Mouse (Mus musculus) skeletal muscle tissue, adult 2 months (tissue): Measurements from ENCODE around the gene Nek7.

ENCODE experiments used
- DNase-seq: peaks from one replicate; pipeline ENCODE4 v3.0.0-alpha.2; 2012; ENCODE audit warnings: low read depth, low spot score

The Nek7 gene

DNA sequence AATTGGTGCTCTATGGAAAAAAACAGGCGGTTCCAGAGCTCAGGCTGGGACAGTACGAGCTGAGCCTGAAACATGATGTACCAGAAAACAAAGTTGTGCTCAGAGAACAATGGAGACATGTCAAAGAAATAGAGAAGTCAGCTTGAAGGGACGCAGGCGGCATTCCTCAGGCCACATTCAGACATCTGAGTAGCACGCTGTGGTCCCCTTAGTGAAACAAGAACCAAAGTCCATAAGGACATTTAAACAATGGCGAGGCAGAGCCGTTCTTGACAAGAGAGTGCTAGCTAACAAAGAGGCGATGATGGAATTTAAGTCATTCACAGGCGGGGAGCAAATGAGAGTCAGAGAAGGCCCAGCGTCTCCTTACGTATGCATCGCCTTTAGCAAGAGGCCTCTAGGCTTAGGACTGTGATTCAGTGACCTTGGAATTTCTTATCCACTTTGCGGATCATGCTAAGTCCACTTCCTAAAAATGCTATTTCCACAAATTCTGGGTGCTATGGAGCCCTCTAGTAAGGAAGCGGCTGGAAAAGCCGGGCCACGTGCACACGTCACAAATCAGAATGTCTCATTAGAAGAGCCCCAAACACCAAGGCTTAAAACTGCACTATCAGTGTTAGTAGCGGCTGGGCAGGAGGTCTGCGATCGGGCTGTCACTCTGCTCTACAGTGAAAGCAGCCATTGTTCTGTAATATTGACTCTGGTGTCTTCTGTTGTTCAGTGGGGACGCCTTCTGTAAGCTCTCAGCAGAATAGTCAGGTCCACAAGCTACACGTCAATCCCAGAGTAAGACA lies 48.2 kb downstream of the Nek7 start:
- no peak for DNase-seq

DNA sequence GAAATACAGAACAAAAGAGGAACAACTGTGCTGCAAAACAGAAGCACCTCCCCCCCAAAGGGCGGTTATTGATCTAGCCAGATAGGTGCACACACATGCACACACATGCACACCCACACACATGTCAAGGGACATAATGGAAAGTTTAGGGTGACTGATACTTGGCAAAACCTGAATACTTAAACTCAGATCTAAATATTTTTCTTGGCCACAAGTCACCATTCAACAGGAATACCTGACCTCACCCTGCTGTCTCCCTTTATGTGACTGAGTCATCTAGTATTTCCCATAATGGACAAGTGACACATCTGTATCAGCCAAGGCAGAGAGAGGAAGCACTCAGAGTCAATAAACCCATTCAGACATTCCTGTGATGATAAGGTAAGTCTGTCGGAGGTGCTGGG lies 48.9 kb downstream of the Nek7 start:
- DNase-seq: no peak

DNA sequence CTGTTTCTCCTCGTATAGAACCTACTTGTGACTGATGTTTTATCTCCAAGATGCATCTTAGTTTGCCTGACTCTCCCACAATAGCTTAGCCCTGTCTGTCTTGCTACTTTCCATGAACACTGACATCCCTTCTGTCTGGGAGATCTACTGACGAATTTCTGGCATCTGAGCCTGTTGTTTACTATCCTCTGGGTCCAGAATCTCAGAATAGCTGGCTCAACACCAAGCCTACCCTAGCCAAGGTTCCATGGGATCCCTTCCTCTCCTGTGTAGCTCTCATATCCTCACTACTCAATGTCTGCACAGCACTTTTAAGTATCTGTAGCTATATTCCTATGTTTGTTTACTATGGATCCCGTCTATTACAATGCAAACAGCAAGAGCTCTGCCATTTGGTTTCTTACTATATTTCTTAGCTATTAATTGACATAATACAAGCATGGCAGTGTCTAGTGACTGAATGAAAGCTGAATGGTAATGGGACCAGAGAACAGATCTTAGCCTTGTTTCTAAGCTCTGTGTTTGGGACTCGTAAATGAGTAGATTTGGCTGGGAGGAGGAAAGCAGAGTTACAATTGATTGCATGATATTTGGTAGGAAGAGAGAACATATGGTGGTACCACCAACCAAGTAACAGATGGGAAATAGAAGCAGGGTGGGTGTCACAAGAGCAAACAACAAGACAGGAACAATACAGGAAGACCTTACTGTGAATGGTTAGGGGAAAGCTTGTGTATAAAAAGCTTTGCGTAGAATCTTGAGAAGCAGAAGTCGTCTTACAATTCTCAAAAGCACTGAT lies 51.3 kb downstream of the Nek7 start:
- peak; percentile 31 for DNase-seq

- no peak for DNase-seq
These were observed 52.0 kb downstream of the Nek7 start for GRCm38 (mm10) chr1:138567946-138568345.

- no peak for DNase-seq
These were observed 55.3 kb downstream of the Nek7 start for GRCm38 (mm10) chr1:138564677-138565076.

GRCm38 (mm10) chr1:138560733-138561132 lies 59.2 kb downstream of the Nek7 start:
- DNase-seq: no peak

DNA sequence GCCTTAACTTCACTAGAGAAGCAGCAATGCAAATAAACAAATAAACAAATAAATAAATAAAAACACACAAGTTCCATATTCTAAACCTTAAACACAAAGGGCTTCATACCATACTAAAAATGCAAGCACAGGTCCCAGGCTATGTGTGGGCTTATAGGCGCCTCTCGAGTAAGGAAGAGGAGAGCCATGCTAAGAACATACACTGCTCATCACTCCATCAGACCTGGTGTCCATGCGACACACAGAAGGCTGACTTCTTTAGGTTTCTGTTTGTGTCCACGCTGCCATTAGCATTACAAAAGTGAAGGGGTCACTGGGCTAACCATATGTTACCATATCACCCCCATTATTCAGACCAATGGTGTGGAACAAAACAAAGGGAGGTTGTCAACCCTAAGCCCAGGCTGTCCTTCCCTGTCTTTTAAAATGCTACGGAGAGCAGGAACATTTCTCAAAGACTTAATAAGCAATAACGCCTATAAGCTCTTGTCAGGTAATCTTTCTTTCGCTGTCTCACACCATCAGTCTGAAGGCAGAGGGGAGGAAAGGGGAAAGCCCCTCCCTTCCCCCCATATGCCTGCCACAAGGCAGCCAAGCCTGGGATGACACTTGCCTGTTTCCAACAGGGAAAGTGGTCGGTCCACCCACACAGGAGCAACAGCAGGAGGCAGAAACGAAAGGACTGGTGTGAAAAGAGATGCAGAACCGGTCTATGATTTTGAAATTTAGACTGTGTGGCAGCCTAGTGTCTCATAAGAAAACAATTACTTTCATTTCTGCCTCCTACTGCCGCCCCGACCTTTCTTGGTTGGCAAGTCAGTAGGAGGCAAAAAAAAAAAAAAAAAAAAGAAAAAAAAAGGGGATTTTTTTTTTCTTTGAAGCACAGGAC lies 60.5 kb downstream of the Nek7 start:
- no peak for DNase-seq

- DNase-seq: no peak
These were observed 61.6 kb downstream of the Nek7 start for GRCm38 (mm10) chr1:138558342-138558741.

DNA sequence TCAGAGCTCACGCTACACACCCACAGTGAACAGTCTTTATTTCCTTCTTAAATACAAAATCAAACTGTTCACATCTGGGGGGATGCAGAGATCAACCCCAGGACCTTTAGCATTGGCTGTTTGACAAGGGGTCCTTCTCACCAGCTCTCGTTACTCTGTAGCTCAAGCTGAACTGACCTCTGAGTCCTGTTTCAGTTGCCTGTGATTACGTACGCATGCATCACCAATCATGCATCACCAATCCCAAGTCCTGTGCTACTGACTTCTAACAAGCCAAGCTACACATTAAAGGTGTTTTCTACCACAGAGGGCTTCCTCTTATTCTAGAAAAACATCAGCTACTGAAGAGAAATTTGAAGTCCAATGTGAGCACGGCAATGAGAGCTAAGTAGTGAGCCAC lies 65.0 kb downstream of the Nek7 start:
- DNase-seq: no peak

DNA sequence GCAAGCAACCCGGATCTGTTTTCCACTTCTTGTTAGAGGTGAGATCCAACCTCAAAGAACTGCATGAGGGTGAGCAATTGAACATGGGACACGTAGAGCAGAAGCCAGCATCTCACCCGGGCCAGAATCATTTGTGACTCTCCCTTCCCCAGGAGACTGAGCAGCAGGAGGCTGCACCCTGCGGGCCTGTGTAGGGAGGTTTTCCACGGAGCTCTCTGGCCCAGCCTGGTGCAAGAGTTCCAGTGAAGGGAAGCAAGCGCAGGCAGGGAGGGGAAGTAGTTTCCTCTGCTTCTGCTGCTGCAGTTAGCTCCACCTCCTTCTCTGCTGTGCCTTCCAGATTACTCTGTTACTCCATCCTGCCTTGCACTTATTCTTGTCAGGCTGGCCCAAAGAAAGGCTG lies 69.8 kb downstream of the Nek7 start:
- DNase-seq: peak; percentile 29

DNA sequence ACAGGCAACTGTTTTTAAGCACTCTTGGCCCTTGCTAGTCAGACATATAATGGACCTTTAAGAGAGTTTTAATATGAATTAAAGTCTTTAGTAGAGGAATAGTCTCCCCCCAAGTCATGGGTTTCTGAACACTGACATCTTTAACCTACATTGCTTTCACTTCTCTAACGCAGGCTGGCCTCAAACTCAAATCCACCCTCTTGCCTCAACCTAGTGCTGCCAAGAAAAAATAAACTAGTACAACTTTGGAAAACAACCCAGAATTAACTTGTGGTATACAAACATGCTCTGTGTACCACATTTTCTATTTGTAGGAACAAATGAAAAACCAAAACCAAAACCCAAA lies 77.8 kb downstream of the Nek7 start:
- DNase-seq: no peak

DNA sequence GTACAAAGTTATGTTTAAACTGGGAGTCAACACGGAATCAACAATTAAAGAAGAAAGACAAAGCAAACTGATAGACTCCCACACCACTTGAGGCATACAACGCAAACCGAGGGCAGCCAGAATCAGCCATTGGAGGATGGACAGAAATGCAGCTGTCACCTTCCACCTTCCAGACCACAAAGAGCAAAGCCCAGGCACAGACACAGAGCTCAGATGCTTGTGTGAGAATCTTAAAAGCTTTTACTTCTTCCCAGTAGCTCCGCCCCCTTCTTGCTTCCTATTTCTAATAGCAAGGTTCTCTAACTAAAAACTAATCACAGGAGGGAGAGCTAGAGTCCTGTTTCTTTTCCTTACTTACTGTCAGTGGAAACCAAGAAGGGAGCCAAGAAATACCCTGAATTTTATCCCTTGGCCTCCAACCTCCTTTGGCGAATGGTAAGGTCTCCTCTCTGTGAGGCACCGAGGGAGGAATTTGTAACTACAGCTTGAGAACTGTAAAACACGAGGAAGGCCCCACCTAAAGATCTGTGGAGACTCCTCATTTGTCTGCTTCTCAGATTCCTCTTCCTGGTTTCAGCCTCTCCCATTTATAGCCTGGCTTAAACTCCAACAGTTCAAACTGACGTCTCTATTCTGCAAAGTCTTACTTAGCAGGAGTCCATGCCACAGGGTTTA lies 78.3 kb downstream of the Nek7 start:
- DNase-seq: no peak

GRCm38 (mm10) chr1:138539713-138540112 lies 80.2 kb downstream of the Nek7 start:
- DNase-seq: no peak

- no peak for DNase-seq
These were observed 81.7 kb downstream of the Nek7 start for GRCm38 (mm10) chr1:138538217-138538616.

DNA sequence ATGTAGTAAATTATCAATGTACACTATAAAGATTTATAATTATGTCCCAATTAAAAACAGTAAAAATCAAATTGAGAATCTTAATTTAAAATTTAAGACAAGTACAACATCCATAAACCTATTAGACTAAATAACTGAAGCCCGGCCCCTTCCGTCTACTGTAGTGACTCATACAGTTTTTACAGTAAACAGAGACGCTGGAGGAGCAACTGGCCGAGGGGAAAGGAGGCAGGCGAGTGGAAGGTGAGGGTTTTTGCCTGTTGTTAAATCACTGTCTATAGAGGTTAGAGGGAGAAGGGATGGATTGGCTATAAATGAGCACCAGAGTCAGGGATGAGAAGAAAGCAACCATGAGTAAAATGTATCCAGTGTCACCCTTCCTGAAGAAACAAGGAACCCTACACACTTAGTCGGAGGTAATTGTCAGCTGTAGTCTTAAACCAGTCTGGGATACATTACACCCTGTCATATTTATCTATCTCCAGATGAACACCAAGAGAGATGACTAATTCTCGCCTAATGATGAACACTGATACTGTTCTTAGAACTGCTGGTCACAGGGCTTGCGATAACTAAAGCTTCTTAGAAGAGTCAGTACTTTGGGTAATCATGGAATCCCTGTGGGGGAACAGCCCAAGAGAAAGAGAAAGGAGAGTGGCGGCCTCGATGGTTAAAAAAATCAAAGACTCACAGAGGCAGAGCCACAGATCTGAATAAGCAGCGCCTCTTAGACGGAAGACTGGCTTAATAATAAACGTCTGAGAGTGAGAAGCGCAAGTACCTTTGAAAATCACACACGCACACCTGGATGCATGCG lies 84.0 kb downstream of the Nek7 start:
- no peak for DNase-seq

DNA sequence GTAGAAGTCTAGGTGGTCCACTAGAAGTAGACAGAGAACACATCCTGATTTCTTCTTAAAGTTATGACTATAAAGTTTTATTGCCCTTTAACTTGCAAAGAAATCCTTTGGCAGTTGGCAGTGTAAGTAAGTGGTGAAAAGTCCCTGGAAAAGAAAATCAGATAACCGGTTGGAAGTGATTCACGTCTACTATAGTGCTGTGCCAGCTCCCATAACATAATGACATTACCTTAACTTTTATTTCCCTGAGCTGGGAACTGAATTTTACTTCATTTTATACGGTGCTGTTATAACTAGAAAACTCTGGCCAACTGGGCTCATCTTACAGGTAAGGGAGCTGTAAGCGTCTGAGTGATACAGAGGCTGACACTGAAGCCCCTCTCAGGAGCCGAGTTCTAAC lies 89.3 kb downstream of the Nek7 start:
- no peak for DNase-seq

DNA sequence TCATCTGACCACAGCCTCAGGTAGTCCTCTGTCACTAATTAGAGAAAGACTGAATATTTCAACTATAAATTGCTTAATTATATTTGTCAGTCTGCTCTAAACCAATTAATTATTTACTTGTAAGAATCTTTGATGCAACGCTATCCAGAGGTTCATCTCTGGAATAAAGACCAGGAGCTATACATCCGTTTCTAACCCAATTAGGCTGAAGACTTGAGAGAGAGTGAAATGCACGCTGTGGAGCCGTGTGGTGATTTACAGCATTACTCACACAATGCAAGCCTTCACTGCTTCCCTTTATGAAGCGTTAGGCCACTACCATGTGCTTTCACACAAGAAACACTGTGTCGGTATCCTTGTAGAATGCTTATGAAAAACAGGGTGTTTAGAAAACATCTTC lies 96.0 kb downstream of the Nek7 start:
- DNase-seq: no peak

DNA sequence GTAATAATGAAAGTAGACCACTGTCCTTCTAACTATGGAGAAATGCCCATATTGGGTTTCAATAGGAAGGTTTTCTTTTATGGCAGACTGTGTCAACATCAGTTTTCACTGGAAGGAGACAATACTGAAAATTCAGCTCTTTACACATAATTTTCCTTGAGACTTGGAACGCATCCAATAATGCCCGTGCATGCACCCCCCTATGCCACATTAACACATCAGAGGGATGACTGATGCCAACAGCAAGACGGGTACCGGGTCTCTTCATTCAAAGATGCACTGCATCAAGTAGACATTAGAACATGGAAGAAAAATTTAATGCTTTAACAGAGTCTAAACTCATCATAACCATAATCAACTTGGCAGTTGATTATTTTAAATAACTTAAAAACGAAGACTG lies 101.7 kb downstream of the Nek7 start:
- DNase-seq: no peak

- no peak for DNase-seq
These were observed 102.4 kb downstream of the Nek7 start for GRCm38 (mm10) chr1:138517360-138518099.

DNA sequence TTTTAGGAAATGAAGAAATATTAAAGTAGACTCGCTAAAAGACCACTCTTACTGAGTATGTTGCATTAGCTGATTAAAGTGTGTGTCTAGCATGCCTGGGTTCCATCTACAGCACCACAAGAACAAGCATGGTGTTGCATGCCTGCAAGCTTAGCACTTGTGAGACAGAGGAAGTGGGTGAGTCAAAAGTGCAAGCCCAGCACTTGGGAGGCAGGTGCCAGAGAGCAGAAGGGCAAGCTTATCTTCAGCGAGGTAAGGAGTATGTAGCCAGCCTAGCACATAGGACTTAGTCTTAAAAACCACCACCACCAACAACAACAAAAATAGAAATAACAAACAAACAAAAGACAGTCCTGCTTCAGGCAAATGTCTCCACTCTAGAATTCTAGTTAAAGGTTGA lies 103.0 kb downstream of the Nek7 start:
- no peak for DNase-seq
